In genomic region chr5:122894007-122894637, GRCm38 (mm10) we compare ENCODE assay signal across 8 mouse cellular contexts. TPM values are rescaled to one million over a fixed set of nuclear protein-coding genes. Genes with fewer than 3 reads are reported as not detected.
DNase-seq lines count a peak whose midpoint lies in the region; ATAC-seq and TF ChIP-seq lines count a peak whose summit lies in the region.

No protein-coding gene starts in this region.

- H3K4me2 ChIP-seq in intestine, postnatal 0 days (replicated peaks; ENCODE audit: low read depth), result no peak overlapping the region
- H3K4me2 ChIP-seq in intestine, embryonic 16.5 days (ENCODE audit: low read depth, low read length), result no peak overlapping the region
- H3K4me2 ChIP-seq in liver, embryonic 13.5 days, result no peak overlapping the region

- H3K9me3 ChIP-seq in intestine, postnatal 0 days (ENCODE audit: control insufficient read depth), result no peaks in the 10 kb centered on the region
- H3K9me3 ChIP-seq in intestine, embryonic 16.5 days (ENCODE audit: control insufficient read depth, low read length), result no peaks in the 10 kb centered on the region
- H3K9me3 ChIP-seq in ES-E14 (ENCODE audit: control insufficient read depth, insufficient read depth, low read depth, low read length), result no peaks in the 10 kb centered on the region
- H3K9me3 ChIP-seq in liver, embryonic 13.5 days (replicated peaks), result no peaks in the 10 kb centered on the region

- H3K4me3 ChIP-seq in intestine, postnatal 0 days (ENCODE audit: low read depth, low read length), result no peak overlapping the region
- H3K4me3 ChIP-seq in intestine, embryonic 16.5 days (ENCODE audit: low read length), result no peak overlapping the region
- no peak overlapping the region for H3K4me3 ChIP-seq in ES-E14 (ENCODE audit: insufficient read depth in 1 of 2, low read depth in 1 of 2, low read length in 2 of 2, poor library complexity in 1 of 2, severe bottlenecking in 1 of 2)
- no peak overlapping the region for H3K4me3 ChIP-seq in liver, embryonic 13.5 days (replicated peaks)

- 93% methylated on average over 5 of the region's 5 CpGs for WGBS in intestine, postnatal 0 days
- WGBS in intestine, embryonic 16.5 days, result 92% methylated on average over 5 of the region's 5 CpGs
- WGBS in liver, embryonic 13.5 days (ENCODE audit: insufficient replicate concordance), result 87% methylated on average over 5 of the region's 5 CpGs

- peak; percentile 52 for DNase-seq in ES-E14 (ENCODE audit: low read depth, low spot score)
- peak; percentile 79 for DNase-seq in brain, adult 2 months (ENCODE audit: low read depth, low spot score)
- peak; percentile 55 to 68 for DNase-seq in frontal cortex, postnatal 36 days (ENCODE audit: low spot score in 2 of 2)
- peak; percentile 50 for DNase-seq in liver, embryonic 13.5 days
- DNase-seq in right cerebral cortex, postnatal 14 days, result peak; percentile 74

- no peaks in the 10 kb centered on the region for H3K36me3 ChIP-seq in intestine, postnatal 0 days (ENCODE audit: control insufficient read depth, insufficient read depth)
- H3K36me3 ChIP-seq in intestine, embryonic 16.5 days (ENCODE audit: control insufficient read depth, insufficient read depth, low read length), result no peaks in the 10 kb centered on the region
- H3K36me3 ChIP-seq in ES-E14 (ENCODE audit: control insufficient read depth, insufficient read depth, low read length, poor library complexity, severe bottlenecking), result no peaks in the 10 kb centered on the region
- H3K36me3 ChIP-seq in liver, embryonic 13.5 days, result no peaks in the 10 kb centered on the region

- H3K4me1 ChIP-seq in intestine, postnatal 0 days (replicated peaks; ENCODE audit: control insufficient read depth, insufficient read depth, low read length), result no peaks in the 10 kb centered on the region; the same call in 1 of the 2 replicates
- H3K4me1 ChIP-seq in intestine, embryonic 16.5 days (ENCODE audit: control insufficient read depth, insufficient read depth, low read length), result peaks cover 6% of the 10 kb centered on the region; the same call in 1 of the 2 replicates
- H3K4me1 ChIP-seq in ES-E14 (ENCODE audit: control insufficient read depth in 2 of 2, insufficient read depth in 2 of 2, low read length in 2 of 2, poor library complexity in 1 of 2), result peaks cover 2 to 6% of the 10 kb centered on the region in 2 experiments; a peak in 3 of 4 replicates
- peaks cover 57% of the 10 kb centered on the region for H3K4me1 ChIP-seq in liver, embryonic 13.5 days (replicated peaks)

- H3K27me3 ChIP-seq in intestine, postnatal 0 days (replicated peaks; ENCODE audit: control insufficient read depth, insufficient read depth, low read length), result no peaks in the 10 kb centered on the region
- H3K27me3 ChIP-seq in intestine, embryonic 16.5 days (replicated peaks; ENCODE audit: control insufficient read depth, insufficient read depth, low read length), result no peaks in the 10 kb centered on the region
- no peaks in the 10 kb centered on the region for H3K27me3 ChIP-seq in liver, embryonic 13.5 days

- no peak overlapping the region for H3K27ac ChIP-seq in intestine, postnatal 0 days (ENCODE audit: low read depth, low read length)
- H3K27ac ChIP-seq in intestine, embryonic 16.5 days (ENCODE audit: low read length), result no peak overlapping the region
- H3K27ac ChIP-seq in ES-E14 (ENCODE audit: insufficient read depth, low read depth, low read length, poor library complexity, severe bottlenecking), result no peak overlapping the region
- no peak overlapping the region for H3K27ac ChIP-seq in liver, embryonic 13.5 days

- no peak for ATAC-seq in intestine, postnatal 0 days
- ATAC-seq in intestine, embryonic 16.5 days, result no peak
- ATAC-seq in liver, embryonic 13.5 days (ENCODE audit: low read depth), result no peak
- no peak for ATAC-seq in inflammation-experienced regulatory T-cells, adult 6 months

- in situ Hi-C loops in ES-E14 (cut with MboI; ENCODE audit: low sequenced_read_pairs in 2 of 2, unreplicated experiment in 2 of 2), result no loop called here

- H3K9ac ChIP-seq in intestine, postnatal 0 days (ENCODE audit: low read depth, low read length), result no peak overlapping the region
- H3K9ac ChIP-seq in intestine, embryonic 16.5 days (ENCODE audit: low read depth, low read length), result no peak overlapping the region
- H3K9ac ChIP-seq in ES-E14 (ENCODE audit: insufficient read depth, low read depth, low read length, poor library complexity, severe bottlenecking), result no peak overlapping the region
- H3K9ac ChIP-seq in liver, embryonic 13.5 days, result no peak overlapping the region

- peak; percentile 76 for TF ChIP-seq CTCF in intestine, postnatal 0 days (IDR thresholded peaks at IDR 0.05; ENCODE audit: low read depth)

TF ChIP-seq in ES-E14, 5 proteins besides CTCF, POLR2A, EP300 and RAD21:
- TF ChIP-seq MAFK (IDR thresholded peaks at IDR 0.05; ENCODE audit: insufficient read depth, low read depth, low read length) (no peak), CHD2 (IDR thresholded peaks at IDR 0.05; ENCODE audit: low read depth, low read length) (no peak), ZNF384 (IDR thresholded peaks at IDR 0.05; ENCODE audit: low read depth, low read length) (no peak), ZC3H11A (IDR thresholded peaks at IDR 0.05; ENCODE audit: borderline replicate concordance, low read depth, low read length) (no peak), HCFC1 (IDR thresholded peaks at IDR 0.05; ENCODE audit: borderline replicate concordance, insufficient read depth, low read length) (no peak)

RNA-seq across cellular contexts. Expression of gene Rnf34, which starts 44.3 kb away (rescaled TPM):
- 18.3 and 21.0 TPM in 2 replicates for polyA plus RNA-seq in intestine, postnatal 0 days (2015; fragmentation: Nextera tagmentation; extraction: Ambion mirVana)
- polyA plus RNA-seq in intestine, embryonic 16.5 days (2015; fragmentation: Nextera tagmentation; extraction: Ambion mirVana), result 26.9 and 32.4 TPM in 2 replicates
- 22.0 and 26.1 TPM in 2 replicates for total RNA-seq in ES-E14 (2012; rRNA removed)
- polyA plus RNA-seq in liver, embryonic 13.5 days (2015; fragmentation: Nextera tagmentation; extraction: Ambion mirVana), result 13.7 and 13.8 TPM in 2 replicates
- 10 to 100 TPM; 26.7 to 33.8 (median 27.6) TPM for polyA plus RNA-seq in inflammation-experienced regulatory T-cells, adult 6 months (2017; shearing (Covaris generic))
